Mouse (Mus musculus): Measurements from ENCODE around the gene Rhot1. TPM values are rescaled to one million over a fixed set of nuclear protein-coding genes. Genes with fewer than 3 reads are reported as not detected.
"Not testable (repeated sequence)": the region's sequence is repeated elsewhere in the genome, so short reads cannot be mapped to it uniquely, and the experiment has no call there.

Gene Rhot1
- 16.0 and 18.1 TPM in 2 replicates for polyA plus RNA-seq (2012; rRNA removed)

DNA sequence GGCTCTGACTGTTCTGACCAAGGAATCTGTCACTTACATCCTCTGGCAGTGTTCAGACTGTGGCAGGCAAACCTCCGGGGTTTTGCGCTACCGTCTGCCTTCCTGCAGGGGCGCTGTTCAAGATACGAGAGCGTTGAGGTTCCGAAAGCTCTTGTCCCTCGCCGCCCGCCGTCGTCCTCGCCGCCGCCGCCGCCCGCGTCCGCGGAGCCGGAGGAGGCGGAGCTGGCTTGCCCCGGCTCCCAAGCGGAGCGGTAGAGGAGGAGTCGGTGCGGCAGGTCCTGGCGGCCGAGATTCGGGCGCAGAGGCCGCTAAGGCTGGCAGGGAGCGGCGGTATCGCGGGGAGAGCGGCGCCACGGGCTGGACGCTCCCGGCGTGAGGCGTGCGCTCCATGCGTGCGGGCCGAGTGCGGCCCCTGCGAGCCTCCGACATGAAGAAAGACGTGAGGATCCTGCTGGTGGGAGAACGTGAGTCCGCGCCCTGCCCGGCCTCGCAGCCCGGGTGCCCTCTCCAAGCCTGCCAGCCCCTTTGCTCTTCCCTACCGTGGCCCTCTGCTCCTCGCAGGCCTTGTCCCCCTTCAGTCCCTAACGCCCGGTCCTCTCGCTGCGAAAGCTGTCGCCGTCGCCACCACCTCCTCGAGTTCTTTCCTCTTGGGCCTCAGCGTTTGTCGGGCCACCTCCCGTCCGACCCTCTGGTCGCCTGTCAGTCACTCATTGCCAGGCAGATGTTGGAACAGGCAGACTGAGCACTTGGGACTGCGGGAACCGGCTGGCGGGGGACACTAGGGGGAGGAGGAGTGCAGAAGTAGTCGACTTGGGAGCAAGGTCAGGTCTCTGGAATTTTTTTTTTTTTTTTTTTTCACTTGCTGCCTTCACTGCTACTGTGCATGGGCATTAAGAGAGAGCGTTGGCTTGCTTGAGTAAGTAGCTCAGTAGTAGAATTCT, at the start of gene Rhot1:
Rhot1 (plus strand) TSS at position 160 of the 941 bp plus-strand sequence.
- peak; percentile 41 for DNase-seq (ENCODE audit: low read depth)

DNA sequence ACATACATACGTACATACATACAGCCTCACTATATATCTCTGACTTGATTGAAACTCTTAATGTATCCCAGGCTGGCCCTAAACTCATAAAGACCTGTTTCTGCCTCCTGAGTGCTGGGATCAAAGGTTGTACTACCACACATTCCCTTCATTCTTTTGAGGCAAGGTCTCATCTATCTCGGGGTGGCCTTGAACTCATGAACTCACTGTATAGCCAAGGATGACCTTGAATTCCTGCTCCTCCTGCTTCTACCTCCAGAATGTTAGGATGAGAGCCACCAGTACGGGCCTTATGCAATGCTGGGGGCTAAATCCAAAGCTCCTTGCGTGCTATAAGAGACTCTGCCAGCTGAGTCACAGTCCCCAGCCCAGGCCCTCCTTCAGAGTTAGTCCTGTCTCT, 47.8 kb upstream of the Rhot1 start:
- DNase-seq (ENCODE audit: low read depth) = no peak

DNA sequence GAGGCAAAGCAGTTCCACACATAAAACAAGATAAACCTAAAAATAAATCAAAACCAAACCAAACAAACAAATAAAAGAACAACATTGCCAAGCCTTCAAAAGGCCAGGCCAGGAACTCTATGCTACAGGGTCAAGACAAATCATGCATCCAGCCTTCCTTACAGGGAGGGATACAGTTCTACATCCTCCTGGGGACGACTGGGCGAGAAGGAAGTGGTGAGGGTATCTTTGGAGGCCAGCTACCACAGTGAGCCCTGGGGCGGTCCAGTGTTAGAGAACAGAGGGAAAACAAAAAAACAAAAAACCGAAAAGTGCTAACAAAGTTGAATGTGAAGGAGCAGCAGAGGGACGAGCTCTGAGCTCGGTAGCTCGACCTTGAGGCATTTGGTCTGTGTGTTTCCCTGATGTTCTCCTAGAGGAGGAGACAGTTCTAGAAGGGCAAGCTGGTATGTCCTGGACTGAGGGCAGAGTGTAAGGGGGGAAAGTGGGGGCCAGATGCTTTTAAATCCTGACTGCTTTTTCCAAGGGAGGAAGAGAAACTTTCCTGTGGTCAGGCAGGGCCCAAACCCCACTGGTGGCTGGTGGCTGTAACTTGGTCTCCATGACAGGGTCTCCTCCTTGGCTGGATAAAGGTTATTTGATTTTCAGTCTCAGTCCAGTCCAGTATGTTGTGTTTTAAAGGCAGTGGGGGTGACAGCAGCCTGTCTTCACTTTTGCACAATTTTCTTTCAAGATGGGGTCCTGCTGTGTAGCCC, 45.3 kb upstream of the Rhot1 start:
- no peak for DNase-seq (ENCODE audit: low read depth)

DNA sequence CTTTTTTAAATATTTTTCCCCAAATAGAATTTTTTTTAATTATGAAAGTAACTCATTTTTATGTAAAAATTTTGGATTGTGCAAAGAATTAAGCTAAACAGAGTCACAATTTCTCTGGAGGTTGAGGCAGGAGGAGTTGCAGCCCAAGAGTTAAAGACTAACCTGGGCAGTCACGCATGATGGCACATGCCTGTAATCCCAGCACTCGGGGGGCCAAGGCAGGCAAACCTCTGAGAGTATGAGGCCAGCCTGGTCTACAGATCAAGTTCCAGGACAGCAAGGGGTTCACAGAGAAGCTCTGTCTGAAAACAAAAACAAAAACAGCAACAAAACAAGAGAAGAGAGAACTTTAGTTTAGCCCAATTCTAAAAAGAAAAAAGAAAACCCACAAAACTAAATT, 44.6 kb upstream of the Rhot1 start:
- no peak for DNase-seq (ENCODE audit: low read depth)

DNA sequence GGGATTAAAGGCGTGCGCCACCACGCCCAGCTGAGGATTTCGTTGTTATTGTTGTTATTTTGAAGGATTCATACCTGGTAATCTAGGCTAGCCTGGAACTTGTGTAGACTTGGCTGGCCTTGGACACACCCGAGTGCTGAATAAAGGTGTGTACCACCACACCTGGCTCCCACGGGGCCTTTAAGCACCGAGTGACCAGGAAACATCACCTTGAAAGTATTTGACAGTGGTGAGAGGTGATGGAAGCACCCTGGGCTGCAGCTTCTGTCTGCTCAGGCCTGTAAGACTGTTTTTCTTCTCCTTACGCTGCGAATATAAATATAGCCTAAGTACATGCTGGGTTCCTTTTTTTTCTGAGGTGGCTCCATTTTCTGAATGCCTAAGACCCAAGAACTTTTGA, 40.7 kb upstream of the Rhot1 start:
- DNase-seq (ENCODE audit: low read depth) = no peak

DNA sequence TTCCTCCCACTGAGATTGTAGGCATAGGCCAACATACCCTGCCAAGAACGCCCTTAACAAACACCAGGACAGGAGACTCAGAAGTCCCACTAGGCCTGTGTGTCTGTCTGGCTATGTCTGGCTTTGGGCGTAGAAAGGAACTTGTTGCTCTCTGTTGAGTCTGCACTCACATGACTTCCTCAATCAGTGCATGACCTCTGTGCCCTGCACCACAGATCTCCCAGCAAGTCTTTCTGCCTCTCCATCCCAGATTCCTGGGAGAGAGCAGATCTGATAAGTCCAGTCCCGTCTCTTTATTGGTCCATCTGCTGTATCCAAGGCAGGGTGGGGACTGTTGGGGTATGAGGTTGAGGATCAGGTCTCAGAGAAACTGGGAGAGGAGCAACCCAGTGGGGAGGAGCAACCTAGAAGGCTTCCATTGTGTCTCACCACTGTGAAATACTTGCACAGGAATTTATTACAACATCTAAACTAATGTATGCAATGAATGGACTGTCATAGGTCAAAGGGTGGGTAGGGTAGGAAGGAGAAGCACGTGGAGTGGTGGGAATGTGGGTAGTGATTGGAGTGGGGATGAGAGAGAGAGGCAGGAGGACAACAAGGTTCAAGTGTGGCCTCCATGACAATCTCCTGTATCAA, 40.1 kb upstream of the Rhot1 start:
- DNase-seq (ENCODE audit: low read depth) = no peak

DNA sequence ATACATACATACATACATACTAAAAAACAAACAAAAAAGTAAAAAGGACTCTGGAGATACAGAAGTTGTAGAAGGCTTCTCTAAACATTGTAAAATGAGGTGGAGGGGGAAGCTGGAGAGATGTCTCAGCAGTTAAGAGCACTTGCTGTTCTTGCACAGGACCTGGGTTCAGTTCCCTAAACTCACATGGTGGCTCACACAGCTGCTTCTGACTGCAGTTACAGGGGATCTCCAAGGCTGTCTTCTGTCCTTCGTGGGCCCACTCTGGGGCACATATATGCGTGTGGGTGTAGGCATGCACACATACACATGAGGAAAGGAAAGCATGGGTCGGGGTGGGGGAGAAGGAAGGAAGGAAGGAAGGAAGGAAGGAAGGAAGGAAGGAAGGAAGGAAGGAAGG, 39.2 kb upstream of the Rhot1 start:
- no peak for DNase-seq (ENCODE audit: low read depth)

DNA sequence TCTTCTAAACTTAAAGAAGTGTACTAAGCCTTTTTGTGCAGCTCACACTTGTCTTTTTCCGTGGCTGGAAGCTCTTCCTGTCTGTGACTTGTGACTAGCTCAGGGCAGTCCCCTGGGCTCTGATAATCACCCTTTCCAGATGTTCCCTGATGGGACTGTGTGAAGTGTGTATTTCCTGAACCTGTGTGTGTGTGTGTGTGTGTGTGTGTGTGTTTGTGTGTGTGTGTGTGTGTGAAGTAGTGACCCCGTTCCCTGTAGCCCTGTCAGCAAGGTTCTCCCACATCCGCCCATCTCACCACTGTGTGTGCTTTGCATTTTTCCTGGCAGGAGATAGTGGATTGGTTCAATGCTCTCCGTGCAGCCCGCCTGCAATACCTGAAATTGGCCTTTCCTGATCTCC, 38.5 kb upstream of the Rhot1 start:
- no peak for DNase-seq (ENCODE audit: low read depth)

DNA sequence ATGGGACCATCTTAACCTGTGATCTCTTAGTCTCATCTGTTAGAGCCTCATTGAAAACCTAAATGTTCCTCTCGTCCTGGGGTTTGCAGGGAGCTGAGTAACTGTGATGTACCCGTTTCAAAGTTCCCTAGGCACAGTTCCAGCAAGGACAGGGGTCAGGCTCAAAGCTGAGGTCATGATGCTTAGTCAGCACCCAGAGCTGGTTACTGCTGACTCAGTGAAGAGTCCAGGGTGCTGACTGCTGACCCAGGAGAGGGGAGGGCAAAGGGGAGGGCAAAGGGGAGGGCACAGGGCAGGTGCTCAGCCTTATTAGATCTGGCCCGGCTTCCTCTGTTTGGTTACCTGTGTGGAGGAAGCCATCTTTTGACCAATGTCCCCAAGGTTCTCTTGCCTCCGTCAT, 36.9 kb upstream of the Rhot1 start:
- DNase-seq (ENCODE audit: low read depth) = no peak

DNA sequence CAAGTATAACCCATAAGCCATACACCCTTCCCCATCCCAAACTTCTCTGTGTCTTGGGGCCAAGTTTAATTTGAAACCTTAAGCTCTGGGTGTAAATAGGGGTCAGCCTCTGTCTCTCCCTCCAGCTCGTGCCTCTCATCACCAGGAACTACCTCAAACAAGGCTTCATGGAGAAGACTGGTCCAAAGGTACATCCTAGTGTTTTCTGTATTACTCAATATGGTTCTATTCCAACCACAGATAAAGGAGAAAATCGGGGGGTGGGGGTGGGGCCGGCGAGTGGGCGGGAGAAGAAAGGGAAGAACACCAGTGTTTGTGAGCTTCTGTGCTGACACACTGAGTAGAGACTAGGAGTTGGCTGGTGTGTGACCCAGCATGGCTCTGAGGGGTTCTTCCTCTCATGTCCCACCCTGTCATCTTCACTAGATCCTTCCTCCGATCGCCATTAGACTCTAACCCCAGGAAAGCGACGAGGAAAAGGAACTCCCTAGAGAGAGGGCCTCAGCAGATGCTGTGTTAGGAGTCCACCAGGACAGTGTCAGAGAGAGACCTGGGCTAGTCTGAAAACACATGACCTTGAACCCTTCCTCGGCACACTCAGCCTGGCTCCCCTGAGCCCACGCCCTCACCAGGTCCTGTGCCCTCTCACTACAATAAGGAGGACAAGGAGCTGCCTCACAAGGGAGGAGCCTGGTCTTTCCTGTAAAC, 34.7 kb upstream of the Rhot1 start:
- no peak for DNase-seq (ENCODE audit: low read depth)

DNA sequence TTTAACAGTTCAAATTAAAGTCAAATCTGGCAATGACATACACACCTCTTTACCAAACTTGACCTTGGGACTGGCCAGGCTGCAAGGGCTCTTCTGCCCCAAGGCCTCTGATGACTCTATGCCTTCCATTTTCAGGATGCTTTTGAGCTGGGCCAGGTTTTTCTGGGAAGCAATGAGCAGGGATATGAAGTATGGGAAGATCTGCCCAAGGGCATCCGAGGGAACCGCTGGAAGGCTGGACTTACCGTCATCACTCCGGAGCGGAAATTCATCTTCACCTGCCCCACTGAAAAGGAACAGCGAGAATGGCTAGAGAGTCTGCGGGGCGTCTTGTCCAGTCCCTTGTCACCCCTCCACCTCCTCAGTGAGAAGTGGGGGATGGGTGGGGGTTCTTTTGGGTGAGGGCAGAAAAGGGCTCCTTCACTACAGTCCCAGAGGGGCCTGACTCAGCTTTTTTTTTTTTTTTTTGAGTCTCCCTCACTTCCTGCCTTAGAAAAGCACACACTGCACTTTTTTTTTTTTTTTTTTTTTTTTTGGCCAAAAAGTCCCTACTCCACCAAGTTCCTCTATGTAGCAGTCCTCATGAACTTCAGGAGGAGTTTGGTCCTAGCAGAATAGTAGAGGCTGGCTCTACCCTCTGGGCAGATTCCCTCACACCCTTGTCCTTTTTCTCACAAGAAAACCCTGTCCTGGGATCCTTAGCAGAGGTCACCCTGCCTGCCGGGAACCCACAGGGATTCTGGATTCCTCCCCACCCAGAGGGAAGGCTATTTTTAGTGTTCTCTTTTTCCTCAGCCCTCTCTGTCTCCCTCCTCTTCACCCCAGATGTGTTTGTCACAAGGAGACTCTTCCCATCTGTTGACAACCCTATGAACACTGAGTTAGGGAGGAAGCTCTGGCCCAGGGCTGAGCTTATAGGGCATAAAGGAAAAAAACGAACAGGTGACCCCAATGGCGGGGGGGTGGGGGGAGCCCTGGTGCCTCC, 31.6 kb upstream of the Rhot1 start:
- DNase-seq (ENCODE audit: low read depth) = no peak

DNA sequence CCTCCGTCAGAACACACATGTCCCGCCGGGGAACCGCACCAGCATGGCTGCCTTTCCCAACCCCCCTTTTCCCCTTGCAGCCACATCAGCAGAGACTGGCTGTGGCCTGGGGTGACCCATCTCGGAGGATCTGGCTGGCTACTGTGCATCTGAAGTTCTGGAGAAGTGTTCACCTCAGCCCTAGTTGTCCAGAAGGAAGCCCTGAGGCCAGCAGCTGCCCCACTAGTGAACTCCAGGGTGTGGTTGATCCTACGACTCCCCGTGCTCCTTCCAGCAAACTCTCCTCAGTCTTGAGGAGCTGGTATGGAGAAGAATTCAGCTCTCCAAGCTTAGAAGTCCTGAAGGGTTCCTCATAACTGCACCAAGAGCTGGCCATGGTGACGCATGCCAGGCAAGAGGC, 30.5 kb upstream of the Rhot1 start:
- DNase-seq (ENCODE audit: low read depth) = no peak

DNA sequence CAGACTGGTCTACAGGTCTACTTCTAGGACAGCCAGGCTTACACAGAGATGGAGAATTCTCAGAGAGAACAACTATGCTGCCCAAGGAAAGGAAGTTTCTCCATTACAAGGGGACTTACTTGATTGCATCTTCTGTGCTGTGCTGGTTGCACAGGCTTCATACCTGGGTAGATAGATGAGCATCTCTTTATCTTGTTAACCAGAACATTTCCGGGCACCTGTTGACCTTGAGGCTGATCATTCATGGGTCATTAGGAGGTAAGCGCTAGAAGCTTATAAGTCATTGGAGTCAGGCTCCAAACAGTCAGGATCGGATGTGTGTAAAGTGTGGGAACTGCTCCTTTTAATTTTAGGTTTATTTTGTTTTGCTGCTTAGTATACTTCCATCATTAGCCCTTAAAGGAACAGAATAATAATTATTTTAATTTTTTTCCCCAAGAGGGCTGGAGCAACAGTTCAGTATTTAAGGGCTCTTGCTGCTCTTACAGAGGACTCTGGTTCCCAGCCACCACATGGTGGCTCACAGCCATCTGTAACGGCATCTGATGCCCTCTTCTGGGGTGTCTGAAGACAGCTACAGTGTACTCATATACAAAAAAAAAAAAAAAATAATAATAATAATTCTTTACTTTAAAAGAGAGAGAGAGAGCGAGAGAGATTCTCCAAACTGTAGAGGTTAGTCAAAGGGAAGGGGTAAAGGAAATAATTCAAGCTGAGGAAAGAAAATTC, 27.6 kb upstream of the Rhot1 start:
- no peak for DNase-seq (ENCODE audit: low read depth)

DNA sequence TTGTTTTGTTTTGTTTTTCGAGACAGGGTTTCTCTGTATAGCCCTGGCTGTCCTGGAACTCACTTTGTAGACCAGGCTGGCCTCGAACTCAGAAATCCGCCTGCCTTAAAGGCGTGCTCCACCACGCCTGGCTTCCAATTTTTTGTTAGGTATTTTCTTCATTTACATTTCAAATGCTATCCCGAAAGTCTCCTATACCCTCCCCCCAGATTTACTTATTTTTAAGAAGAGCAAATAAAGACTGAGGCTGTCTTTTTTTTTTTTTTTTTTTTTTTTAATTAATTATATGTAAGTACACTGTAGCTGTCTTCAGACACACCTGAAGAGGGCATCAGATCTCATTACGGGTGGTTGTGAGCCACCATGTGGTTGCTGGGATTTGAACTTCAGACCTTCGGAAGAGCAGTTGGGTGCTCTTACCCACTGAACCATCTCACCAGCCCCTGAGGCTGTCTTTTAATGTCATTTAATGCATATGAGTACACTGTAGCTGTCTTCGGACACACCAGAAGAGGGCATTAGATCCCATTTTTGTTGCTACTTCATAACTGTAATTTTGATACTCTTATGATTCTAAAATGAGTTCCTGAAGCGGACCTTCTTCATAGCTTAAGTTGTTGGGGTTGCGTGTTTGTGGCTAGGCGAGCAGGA, 25.6 kb upstream of the Rhot1 start:
- DNase-seq (ENCODE audit: low read depth) = peak; percentile 42

DNA sequence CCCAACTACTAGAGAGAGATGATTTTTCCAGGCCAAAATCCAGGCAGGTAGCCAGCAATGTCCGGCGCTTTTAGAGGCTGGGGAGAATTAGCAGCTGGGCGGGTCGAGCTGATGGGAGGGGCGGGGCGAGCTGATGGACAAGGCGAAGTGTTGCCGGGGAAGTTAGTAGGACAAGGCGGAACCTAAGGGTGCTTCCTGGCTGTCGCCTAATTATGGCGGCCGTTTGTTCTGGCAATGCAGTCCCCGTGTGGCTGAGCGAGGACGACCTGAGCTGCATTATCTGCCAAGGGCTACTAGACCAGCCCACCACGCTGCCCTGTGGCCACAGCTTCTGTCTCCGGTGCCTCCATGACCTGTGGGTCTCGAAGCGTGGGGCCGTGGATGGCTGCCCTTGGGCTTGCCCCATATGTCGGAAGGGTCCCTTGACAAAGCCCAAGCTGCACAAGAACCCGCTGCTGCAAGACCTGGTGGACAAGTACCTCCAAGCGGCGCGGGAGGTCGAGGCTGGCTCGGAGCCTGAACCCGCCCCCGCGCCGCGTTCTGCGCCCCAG, 25.0 kb upstream of the Rhot1 start, which contains the start of gene Rnf135:
Rnf135 (plus strand) TSS at position 147 of the 551 bp plus-strand sequence.
- DNase-seq (ENCODE audit: low read depth) = no peak

DNA sequence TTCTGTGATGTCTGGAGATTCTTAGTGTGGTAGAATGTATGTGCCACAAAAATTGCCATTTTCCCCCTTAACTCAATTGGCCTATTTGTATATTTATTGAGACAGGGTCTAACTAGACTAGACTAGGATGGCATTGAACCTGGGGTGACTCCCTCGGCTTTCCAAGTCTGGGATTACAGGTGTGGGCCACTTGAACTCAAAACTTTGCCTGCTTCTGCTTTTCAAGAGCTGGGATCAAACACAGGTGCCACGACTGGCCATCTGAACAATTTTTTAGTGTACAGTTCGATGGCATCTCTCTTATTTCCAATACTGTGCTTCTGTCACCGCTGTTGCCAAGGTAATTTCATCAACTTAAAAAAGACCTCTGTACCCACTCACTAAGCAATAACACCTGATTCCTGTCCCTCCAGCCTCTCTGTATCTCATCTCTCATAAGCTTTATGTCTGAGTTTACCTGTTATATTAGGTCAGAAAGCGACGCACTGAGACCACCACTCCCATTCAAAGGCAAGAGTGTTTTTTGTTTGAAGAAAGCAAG, 24.2 kb upstream of the Rhot1 start:
- no peak for DNase-seq (ENCODE audit: low read depth)

DNA sequence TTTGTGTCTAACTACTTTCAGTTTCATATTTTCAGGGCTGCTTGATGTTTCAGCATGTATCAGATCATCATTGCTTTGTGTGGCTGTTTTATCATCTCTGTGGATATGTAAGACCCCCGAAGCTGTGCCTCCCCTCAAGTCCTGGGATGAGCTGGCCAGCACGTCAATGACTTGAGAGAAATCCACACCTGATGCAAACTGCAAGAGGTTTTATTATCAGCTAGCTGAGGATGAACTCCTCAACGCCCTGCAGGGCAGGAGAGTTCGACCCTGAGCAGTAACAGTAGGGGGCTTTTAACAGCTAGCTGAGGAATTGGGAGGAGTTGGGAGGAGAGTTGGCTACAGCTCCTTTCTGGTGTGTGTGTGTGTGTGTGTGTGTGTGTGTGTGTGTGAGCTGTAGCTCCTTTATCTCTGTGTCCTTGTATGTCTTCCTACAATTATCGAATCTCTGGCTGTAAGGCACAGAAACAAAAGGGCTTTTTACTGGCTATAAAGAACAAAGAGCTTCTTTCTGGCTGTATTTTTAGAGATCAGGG, 23.3 kb upstream of the Rhot1 start:
- not testable (repeated sequence) for DNase-seq (ENCODE audit: low read depth)

DNA sequence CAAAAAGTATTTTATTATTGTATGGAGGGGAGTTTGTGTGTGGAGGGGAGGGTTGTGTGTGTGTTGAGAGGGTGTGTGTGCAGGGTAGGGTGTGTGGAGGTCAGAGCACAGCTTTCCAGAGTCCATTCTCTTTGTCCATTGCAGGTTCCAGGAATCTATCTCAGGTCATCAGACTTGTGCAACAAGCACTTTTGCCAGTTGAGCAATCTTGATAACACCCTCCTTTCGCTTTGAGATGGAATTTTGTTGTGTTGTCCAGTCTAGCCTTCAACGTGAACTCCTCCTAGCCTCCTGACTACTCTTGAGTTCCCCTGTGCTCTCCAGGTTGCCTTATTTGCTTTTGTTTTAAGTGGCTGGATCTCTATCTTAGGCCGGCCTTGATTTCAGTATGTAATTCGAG, 18.5 kb upstream of the Rhot1 start:
- DNase-seq (ENCODE audit: low read depth) = no peak

All from gonadal fat pad, adult 2 months (tissue).